Mouse (Mus musculus): ENCODE data around the gene Slc13a1. TPM values are rescaled to one million over a fixed set of nuclear protein-coding genes. Genes with fewer than 3 reads are reported as not detected.
"Not testable (repeated sequence)": the region's sequence is repeated elsewhere in the genome, so short reads cannot be mapped to it uniquely, and the experiment has no call there.

Slc13a1 gene
- total RNA-seq (2021) (not detected), polyA plus RNA-seq (2012; rRNA removed) (not detected in 2 replicates)
- long read RNA-seq, result 0 reads

- Histone ChIP-seq H3K9ac (ENCODE audit: low read depth, low read length) (no peak within 1 kb of the TSS), H3K4me3 (no peak within 1 kb of the TSS), H3K27me3 (ENCODE audit: control insufficient read depth, insufficient read depth, low read length) (no peaks in the 10 kb centered on the region), H3K4me1 (ENCODE audit: control insufficient read depth, insufficient read depth, low read length) (no peaks in the 10 kb centered on the region), H3K36me3 (ENCODE audit: control insufficient read depth, insufficient read depth, low read length) (no peaks in the 10 kb centered on the region), H3K79me2 (replicated peaks; ENCODE audit: control insufficient read depth, insufficient read depth, low read length) (no peaks in the 10 kb centered on the region), H3K27ac (no peak within 1 kb of the TSS)
- WGBS, result 88% methylated on average over 5 of the region's 5 CpGs
- intact Hi-C loops (cut with DNase I), result no loop called here
- no peak for TF ChIP-seq CTCF (IDR thresholded peaks at IDR 0.05)
- no peak for TF ChIP-seq POLR2A (IDR thresholded peaks at IDR 0.05; ENCODE audit: insufficient read depth, low read depth, low read length)
- no peak for TF ChIP-seq EP300 (IDR thresholded peaks at IDR 0.05; ENCODE audit: insufficient read depth, low read depth, low read length)
- no peak for DNase-seq
Observed at GRCm38 (mm10) chr6:24167734-24168327, at the start of gene Slc13a1. Gene Slc13a1 (minus strand): TSS chr6:24168092.

GRCm38 (mm10) chr6:24207866-24208265 lies 40.0 kb upstream of the Slc13a1 start:
- Histone ChIP-seq H3K4me3 (no peak overlapping the region), H3K36me3 (ENCODE audit: control insufficient read depth, insufficient read depth, low read length) (no peaks in the 10 kb centered on the region), H3K9ac (ENCODE audit: low read depth, low read length) (no peak overlapping the region), H3K27ac (no peak overlapping the region), H3K4me1 (ENCODE audit: control insufficient read depth, insufficient read depth, low read length) (no peaks in the 10 kb centered on the region), H3K79me2 (replicated peaks; ENCODE audit: control insufficient read depth, insufficient read depth, low read length) (no peaks in the 10 kb centered on the region), H3K27me3 (ENCODE audit: control insufficient read depth, insufficient read depth, low read length) (no peaks in the 10 kb centered on the region)
- no peak for TF ChIP-seq POLR2A (IDR thresholded peaks at IDR 0.05; ENCODE audit: insufficient read depth, low read depth, low read length)
- TF ChIP-seq EP300 (IDR thresholded peaks at IDR 0.05; ENCODE audit: insufficient read depth, low read depth, low read length), result no peak
- TF ChIP-seq CTCF (IDR thresholded peaks at IDR 0.05), result no peak
- DNase-seq, result no peak
- whole genome bisulfite sequencing, result 43% methylated on average over 3 of the region's 3 CpGs
- intact Hi-C loops (cut with DNase I), result no loop called here

- Histone ChIP-seq H3K9ac (ENCODE audit: low read depth, low read length) (no peak overlapping the region), H3K36me3 (ENCODE audit: control insufficient read depth, insufficient read depth, low read length) (no peaks in the 10 kb centered on the region), H3K4me3 (no peak overlapping the region), H3K4me1 (ENCODE audit: control insufficient read depth, insufficient read depth, low read length) (no peaks in the 10 kb centered on the region), H3K27ac (no peak overlapping the region), H3K27me3 (ENCODE audit: control insufficient read depth, insufficient read depth, low read length) (no peaks in the 10 kb centered on the region), H3K79me2 (replicated peaks; ENCODE audit: control insufficient read depth, insufficient read depth, low read length) (no peaks in the 10 kb centered on the region)
- intact Hi-C loops (cut with DNase I), result no loop called here
- no peak for DNase-seq
- WGBS, result 58% methylated on average over 6 of the region's 6 CpGs
- TF ChIP-seq EP300 (IDR thresholded peaks at IDR 0.05; ENCODE audit: insufficient read depth, low read depth, low read length), result no peak
- no peak for TF ChIP-seq CTCF (IDR thresholded peaks at IDR 0.05)
- no peak for TF ChIP-seq POLR2A (IDR thresholded peaks at IDR 0.05; ENCODE audit: insufficient read depth, low read depth, low read length)
Observed at GRCm38 (mm10) chr6:24202226-24202625, 34.3 kb upstream of the Slc13a1 start.

GRCm38 (mm10) chr6:24200644-24201484 lies 33.0 kb upstream of the Slc13a1 start:
- H3K27ac ChIP-seq, result no peak overlapping the region
- no peaks in the 10 kb centered on the region for H3K4me1 ChIP-seq (ENCODE audit: control insufficient read depth, insufficient read depth, low read length)
- 78% methylated on average over 12 of the region's 12 CpGs for WGBS
- H3K79me2 ChIP-seq (replicated peaks; ENCODE audit: control insufficient read depth, insufficient read depth, low read length), result no peaks in the 10 kb centered on the region
- no peaks in the 10 kb centered on the region for H3K36me3 ChIP-seq (ENCODE audit: control insufficient read depth, insufficient read depth, low read length)
- DNase-seq, result no peak
- H3K9ac ChIP-seq (ENCODE audit: low read depth, low read length), result no peak overlapping the region
- no peak for TF ChIP-seq POLR2A (IDR thresholded peaks at IDR 0.05; ENCODE audit: insufficient read depth, low read depth, low read length)
- no peak for TF ChIP-seq CTCF (IDR thresholded peaks at IDR 0.05)
- no peak for TF ChIP-seq EP300 (IDR thresholded peaks at IDR 0.05; ENCODE audit: insufficient read depth, low read depth, low read length)
- H3K27me3 ChIP-seq (ENCODE audit: control insufficient read depth, insufficient read depth, low read length), result no peaks in the 10 kb centered on the region
- intact Hi-C loops (cut with DNase I), result no loop called here
- no peak overlapping the region for H3K4me3 ChIP-seq

- H3K9ac ChIP-seq (ENCODE audit: low read depth, low read length); DNase-seq; H3K4me3 ChIP-seq; H3K79me2 ChIP-seq (replicated peaks; ENCODE audit: control insufficient read depth, insufficient read depth, low read length); H3K27me3 ChIP-seq (ENCODE audit: control insufficient read depth, insufficient read depth, low read length); H3K4me1 ChIP-seq (ENCODE audit: control insufficient read depth, insufficient read depth, low read length); H3K27ac ChIP-seq; H3K36me3 ChIP-seq (ENCODE audit: control insufficient read depth, insufficient read depth, low read length); intact Hi-C loops (cut with DNase I): not testable (repeated sequence)
- WGBS, result 84% methylated on average over 10 of the region's 10 CpGs
Observed at GRCm38 (mm10) chr6:24197501-24198195, 29.8 kb upstream of the Slc13a1 start.

GRCm38 (mm10) chr6:24196406-24196805 lies 28.5 kb upstream of the Slc13a1 start:
- DNase-seq; H3K36me3 ChIP-seq (ENCODE audit: control insufficient read depth, insufficient read depth, low read length); H3K27ac ChIP-seq; H3K27me3 ChIP-seq (ENCODE audit: control insufficient read depth, insufficient read depth, low read length); H3K4me3 ChIP-seq; intact Hi-C loops (cut with DNase I); H3K79me2 ChIP-seq (replicated peaks; ENCODE audit: control insufficient read depth, insufficient read depth, low read length); H3K4me1 ChIP-seq (ENCODE audit: control insufficient read depth, insufficient read depth, low read length); H3K9ac ChIP-seq (ENCODE audit: low read depth, low read length): not testable (repeated sequence)
- WGBS, result 61% methylated on average over 5 of the region's 5 CpGs

Measured in heart, adult 2 months (tissue).